Mouse (Mus musculus) ovary, postnatal 14 days (tissue): Measurements from ENCODE around the gene Chst11.
A peak's percentile ranks its signal among the peaks of the same experiment; 100 is the strongest.

ENCODE experiments used
- DNase-seq: peaks from one replicate; pipeline ENCODE4 v3.0.0; 2022; ENCODE audit warnings: low spot score

The Chst11 gene

GRCm38 (mm10) chr10:83217256-83217655 is 232.0 kb downstream of the Chst11 start:
- DNase-seq, result peak; percentile 15

DNA sequence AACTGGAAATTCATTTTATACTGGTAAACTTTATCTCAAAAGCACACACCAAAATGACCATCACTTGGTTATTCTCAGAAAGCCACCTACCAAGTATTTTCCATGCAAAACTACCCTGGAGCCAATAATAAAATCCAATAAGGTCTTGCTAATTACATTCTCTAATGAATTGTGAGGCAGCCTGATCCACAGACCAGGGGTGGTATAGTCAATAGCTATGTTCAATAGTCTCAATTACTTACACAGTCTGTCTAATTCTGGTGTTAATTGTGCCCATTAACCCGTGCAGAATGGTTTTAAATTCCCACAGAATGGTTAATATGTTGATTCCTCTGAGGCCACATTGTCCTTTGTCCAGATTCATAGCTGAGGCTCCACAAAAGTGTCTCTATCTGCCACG is 233.5 kb downstream of the Chst11 start:
- no peak for DNase-seq

DNA sequence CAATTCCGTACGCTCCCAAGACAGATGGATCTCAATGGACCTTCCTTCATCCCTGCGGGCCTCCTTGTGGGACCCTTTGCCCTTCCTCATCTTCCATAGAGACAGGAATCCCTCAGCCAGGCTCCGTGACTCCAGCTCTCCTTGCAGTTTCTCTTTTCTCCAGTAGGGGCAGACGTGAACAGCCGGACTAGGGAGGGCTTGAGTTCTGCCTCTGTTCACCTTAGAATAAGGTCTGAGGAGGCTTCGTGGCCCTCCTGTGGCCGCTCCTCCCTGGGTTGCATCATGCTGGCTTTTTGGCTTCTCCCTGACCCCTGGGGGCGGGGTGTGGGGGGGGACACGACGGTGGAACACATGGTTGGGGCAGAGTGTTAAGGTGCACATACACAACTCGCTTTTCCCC is 234.4 kb downstream of the Chst11 start:
- DNase-seq, result peak; percentile 60

DNA sequence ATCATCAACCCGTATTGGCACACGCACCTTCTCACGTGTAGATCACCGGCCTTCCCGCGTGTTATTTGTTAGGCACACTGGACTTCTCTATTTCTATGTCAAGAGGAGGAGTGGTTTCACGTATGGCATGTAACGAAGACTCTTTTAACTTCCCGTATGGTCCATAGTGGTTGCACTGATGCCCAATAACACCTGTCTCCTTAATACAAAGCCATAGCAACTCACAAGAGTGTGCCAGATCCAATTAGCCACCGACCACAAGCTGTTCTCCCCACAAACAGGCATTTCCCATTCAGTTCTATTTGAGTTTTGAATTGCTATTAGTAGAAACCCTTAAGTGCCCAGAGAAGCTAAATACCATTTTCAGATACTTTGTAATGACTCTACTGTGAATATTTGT is 234.9 kb downstream of the Chst11 start:
- no peak for DNase-seq

DNA sequence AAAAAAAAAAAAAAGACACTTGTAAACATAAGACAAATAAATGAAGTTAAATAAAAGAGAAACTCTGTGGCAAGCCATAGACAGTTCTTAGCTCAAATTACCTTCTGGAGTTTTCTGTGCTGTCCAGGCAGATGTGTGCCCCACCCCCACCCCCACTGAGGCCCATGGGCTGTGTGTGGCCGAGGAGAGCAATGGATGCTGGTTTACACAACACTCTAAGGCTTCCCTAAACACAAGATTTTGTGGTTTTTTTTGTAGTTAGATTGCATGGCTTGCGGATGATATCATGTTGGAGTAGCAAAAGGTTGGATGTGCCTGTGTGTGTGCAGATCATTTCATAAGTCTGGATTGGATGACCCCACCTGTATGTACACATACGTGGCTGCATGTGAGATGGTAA is 235.5 kb downstream of the Chst11 start:
- DNase-seq, result no peak

DNA sequence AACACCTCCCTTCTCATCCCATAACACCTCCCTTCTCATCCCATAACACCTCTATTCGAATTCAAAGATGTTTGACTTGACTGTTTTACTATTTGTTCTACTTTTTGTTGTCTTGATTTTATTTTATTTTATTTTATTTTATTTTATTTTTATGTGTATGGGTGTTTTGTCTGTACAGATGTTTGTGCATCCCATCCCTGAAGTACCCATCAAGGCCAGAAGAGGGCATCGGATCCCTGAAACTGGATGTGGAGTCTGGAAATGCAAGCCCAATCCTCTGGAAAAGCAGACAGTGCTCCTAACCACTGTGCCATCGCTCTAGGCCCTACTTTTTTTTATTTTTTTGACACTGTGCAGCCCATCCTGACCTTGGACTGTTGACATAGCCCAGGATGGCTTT is 239.7 kb downstream of the Chst11 start:
- DNase-seq, result peak; percentile 17

DNA sequence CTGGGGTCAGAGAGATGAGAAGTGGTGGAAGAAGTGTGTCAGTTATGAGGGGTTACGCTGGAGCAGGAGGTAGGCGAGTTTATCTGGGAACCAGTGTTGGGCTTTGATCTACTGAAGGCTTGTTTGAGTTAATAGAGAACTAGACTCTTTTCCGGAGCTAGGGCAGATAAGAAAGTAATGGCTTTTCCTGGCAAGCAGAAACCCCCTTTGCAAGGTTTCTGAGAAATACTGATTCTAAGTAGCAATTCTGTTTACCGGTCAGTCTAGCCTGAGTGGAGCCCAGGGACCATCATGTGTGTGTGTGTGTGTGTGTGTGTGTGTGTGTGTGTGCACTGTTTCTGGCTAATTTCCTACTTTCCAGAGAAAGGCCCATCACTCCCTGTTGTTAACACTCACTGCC is 243.3 kb downstream of the Chst11 start:
- no peak for DNase-seq

DNA sequence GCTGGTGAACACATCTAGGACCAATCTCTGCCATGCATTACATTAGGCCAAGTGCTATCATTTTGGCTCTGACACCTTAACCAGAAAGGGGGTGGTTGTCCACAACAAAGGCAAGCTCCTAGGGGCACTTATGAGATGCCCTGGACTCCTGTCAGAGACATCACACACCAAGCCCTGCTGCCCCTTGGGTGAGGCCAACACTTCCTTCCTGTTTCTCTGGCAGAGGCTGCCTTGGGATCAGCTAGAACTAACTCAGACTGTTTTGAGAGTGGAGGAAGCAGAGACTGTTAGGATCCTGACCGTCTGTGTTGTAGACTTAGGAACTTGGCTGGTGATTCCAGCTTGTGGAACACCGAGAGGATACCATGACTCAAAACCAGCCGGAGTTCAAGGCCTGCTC is 248.7 kb downstream of the Chst11 start:
- DNase-seq, result no peak

- DNase-seq, result no peak
Measured at GRCm38 (mm10) chr10:83234391-83234790, 249.1 kb downstream of the Chst11 start.

DNA sequence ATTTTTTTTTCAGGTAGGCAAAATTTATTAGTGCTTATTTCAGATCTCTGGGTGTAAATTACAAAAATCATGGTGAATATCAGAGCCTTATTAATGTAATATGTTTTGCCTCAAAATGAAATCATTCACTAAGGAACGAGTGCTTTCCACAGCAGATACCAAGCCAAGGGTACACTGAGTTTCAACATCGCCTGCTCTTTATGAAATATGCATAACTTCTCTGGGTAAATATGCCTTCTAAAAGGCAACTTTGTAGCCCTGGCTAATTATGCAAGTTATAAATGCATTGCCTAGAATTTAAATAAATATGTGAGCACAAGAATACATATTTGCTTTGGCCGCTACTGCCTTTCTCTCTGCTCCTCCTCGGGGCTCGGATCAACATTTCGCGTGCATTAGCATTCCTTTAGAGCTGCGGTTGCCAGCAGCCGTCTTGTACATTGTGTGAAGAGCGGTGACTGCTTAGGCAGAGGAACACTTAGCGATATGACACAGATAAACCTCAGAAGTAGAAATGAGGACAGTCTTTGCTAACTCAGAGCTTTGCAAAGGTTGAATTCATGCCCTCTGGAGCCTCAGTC is 256.9 kb downstream of the Chst11 start:
- no peak for DNase-seq

DNA sequence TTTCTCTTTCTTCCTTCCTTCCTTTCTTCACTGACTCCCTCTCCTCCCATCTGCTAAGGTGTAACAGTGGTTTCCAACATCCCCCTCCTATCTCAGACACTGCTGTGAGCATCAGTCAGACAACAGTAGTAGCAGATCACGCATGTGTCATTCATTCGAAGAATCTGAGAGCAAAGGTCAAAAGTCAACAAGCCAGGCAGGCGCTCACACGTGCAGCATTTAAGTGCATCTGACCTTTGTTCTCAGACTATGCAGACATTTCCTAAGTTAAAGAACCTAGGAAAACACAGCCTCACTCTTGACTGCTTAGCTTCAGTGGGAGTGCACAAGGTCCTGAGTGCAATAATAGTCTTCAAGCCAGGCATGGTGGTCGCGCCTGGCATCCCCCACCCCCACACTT is 258.8 kb downstream of the Chst11 start:
- no peak for DNase-seq
